Mouse (Mus musculus): Measurements from ENCODE around the gene Dnah9.

- no peak for TF ChIP-seq POLR2A (IDR thresholded peaks at IDR 0.05; ENCODE audit: extremely low read depth, insufficient read depth, low read length)
- no peak for TF ChIP-seq CTCF (IDR thresholded peaks at IDR 0.05; ENCODE audit: extremely low read depth, insufficient read depth, low read length)
These were observed 27.6 kb downstream of the Dnah9 start for GRCm38 (mm10) chr11:66140631-66141252.

All from cortical plate, adult 2 months (tissue).